Mouse (Mus musculus): ENCODE measurements around the gene Egfl6.

- TF ChIP-seq EP300 (IDR thresholded peaks at IDR 0.05; ENCODE audit: insufficient read depth, low read depth, low read length) = no peak
- TF ChIP-seq CTCF (IDR thresholded peaks at IDR 0.05; ENCODE audit: low read depth, low read length) = no peak
- no peak for TF ChIP-seq POLR2A (IDR thresholded peaks at IDR 0.05; ENCODE audit: insufficient read depth, low read length)
These were observed 40.7 kb upstream of the Egfl6 start for GRCm38 (mm10) chrX:166626174-166626573.

Measured in ES-Bruce4 (cell line).